10 mouse cellular contexts compared by ENCODE assay signal in genomic region chr7:99706341-99707037, GRCm38 (mm10). TPM values are rescaled to one million over a fixed set of nuclear protein-coding genes. Genes with fewer than 3 reads are reported as not detected.
DNase-seq lines count a peak whose midpoint lies in the region; TF ChIP-seq lines count a peak whose summit lies in the region.
"Had no signal": no experiment of that assay in that cellular context is flagged by ENCODE, and none has a peak within 500 bp of the region (broad histone marks: within the 10 kb centered on the region; RNA-seq: fewer than 3 reads in every experiment).

No protein-coding gene starts in this region.

- no peak for DNase-seq in left cerebral cortex, adult 2 months (ENCODE audit: extremely low spot score in 1 of 2, low spot score in 2 of 2)
- DNase-seq in left cerebral cortex, adult 9 months (ENCODE audit: low spot score in 2 of 2) = no peak
- DNase-seq in gastrocnemius, postnatal 36 days = peak; percentile 47 to 51
- peak; percentile 52 for DNase-seq in kidney, adult 9 months
- DNase-seq in thymus, postnatal 4 days = no peak
- no peak for DNase-seq in layer of hippocampus, adult 11-12 months (ENCODE audit: low spot score)
- DNase-seq in T-cell, adult 2 months (ENCODE audit: low spot score) = no peak

- H3K4me3 ChIP-seq in left cerebral cortex, adult 2 months = peak overlapping the region; percentile 40
- H3K4me3 ChIP-seq in macrophage (ENCODE audit: inconsistent target) = no peak overlapping the region; the same call in 1 of the 2 replicates

- intact Hi-C loops in left cerebral cortex, adult 2 months (cut with DNase I) = loop anchor here (2.0 to 5.0 kb wide), 3 partner anchors 20 to 209 kb away; no protein-coding TSS in a partner anchor
- intact Hi-C loops in gastrocnemius, postnatal 36 days (cut with DNase I) = no loop called here

- peak overlapping the region; percentile 71 for H3K27ac ChIP-seq in left cerebral cortex, adult 2 months
- peak overlapping the region; percentile 27 for H3K27ac ChIP-seq in macrophage

- 28% methylated on average over 4 of the region's 4 CpGs for WGBS in macrophage (ENCODE audit: missing documents)

- no peak for TF ChIP-seq CTCF in left cerebral cortex, adult 2 months (IDR thresholded peaks at IDR 0.05)

- no peaks in the 10 kb centered on the region for H3K36me3 ChIP-seq in macrophage (ENCODE audit: inconsistent target)

- no peaks in the 10 kb centered on the region for H3K79me2 ChIP-seq in macrophage (ENCODE audit: inconsistent target)

RNA-seq across cellular contexts. Expression of gene Slco2b1, which starts 4.7 kb away (rescaled TPM):
- 10 to 100 TPM; 12.3 to 12.9 TPM for total RNA-seq in left cerebral cortex, adult 2 months (2021)
- total RNA-seq in gastrocnemius, postnatal 36 days (2021) = 1 to 10 TPM; 4.2 to 6.7 TPM
- total RNA-seq in macrophage (2018; cell fraction: chromatin; rRNA removed) = 10 to 100 TPM in 3 of 26 experiments, 1 to 10 TPM in 6, under 1 TPM in 7, not detected in 10; 0.19 to 14.7 (median 2.9) TPM
- 10 to 100 TPM in 2 of 26 experiments, 1 to 10 TPM in 11, under 1 TPM in 12, not detected in 1; 0.04 to 12.3 (median 4.5) TPM for total RNA-seq in macrophage (2018; cell fraction: cytosol; rRNA removed)
- total RNA-seq in macrophage (2018; cell fraction: nucleus; rRNA removed) = 10 to 100 TPM in 4 of 26 experiments, 1 to 10 TPM in 9, under 1 TPM in 4, not detected in 9; 0.10 to 14.2 (median 6.4) TPM
- polyA plus RNA-seq in macrophage (2018) = 9.7 to 16.8 TPM (median 10.0 TPM) in 3 replicates
- polyA plus RNA-seq: Patski had no signal

RNA-seq across cellular contexts. Expression of gene Olfr520, which starts 23.6 kb away (rescaled TPM):
- not detected for total RNA-seq in left cerebral cortex, adult 2 months (2021)
- not detected for total RNA-seq in gastrocnemius, postnatal 36 days (2021)
- not detected for total RNA-seq in macrophage (2018; cell fraction: chromatin; rRNA removed)
- not detected for total RNA-seq in macrophage (2018; cell fraction: cytosol; rRNA removed)
- not detected for total RNA-seq in macrophage (2018; cell fraction: nucleus; rRNA removed)
- not detected in 3 replicates for polyA plus RNA-seq in macrophage (2018)
- polyA plus RNA-seq: Patski had no signal

RNA-seq across cellular contexts. Expression of gene Olfr521, which starts 56.8 kb away (rescaled TPM):
- not detected for total RNA-seq in left cerebral cortex, adult 2 months (2021)
- not detected for total RNA-seq in gastrocnemius, postnatal 36 days (2021)
- not detected for total RNA-seq in macrophage (2018; cell fraction: chromatin; rRNA removed)
- total RNA-seq in macrophage (2018; cell fraction: cytosol; rRNA removed) = not detected
- not detected for total RNA-seq in macrophage (2018; cell fraction: nucleus; rRNA removed)
- polyA plus RNA-seq in macrophage (2018) = not detected in 3 replicates
- polyA plus RNA-seq: Patski; testis, adult 2 months had no signal

Comparison
In these comparisons a context has a peak if more than half of its experiments do, and no peak if none do; other contexts are left out.
1. DNase-seq: peak in gastrocnemius, postnatal 36 days (2 of 2) and kidney, adult 9 months (single experiment); none in left cerebral cortex, adult 2 months (0 of 2), left cerebral cortex, adult 9 months (0 of 2), thymus, postnatal 4 days (single experiment), layer of hippocampus, adult 11-12 months (single experiment) and T-cell, adult 2 months (single experiment).